Comparison of ENCODE assay signal across 24 mouse cellular contexts in genomic region chr12:99637986-99638385, GRCm38 (mm10).
"Had no signal": no experiment of that assay in that cellular context is flagged by ENCODE, and none has a peak within 500 bp of the region (broad histone marks: within the 10 kb centered on the region; RNA-seq: fewer than 3 reads in every experiment).

No protein-coding gene starts in this region.

- DNase-seq: kidney, adult 2 months; kidney, postnatal 25 days; layer of hippocampus, adult 9-11 months; left cerebral cortex, postnatal 4 days; liver, embryonic 13.5 days; lung, adult 2 months; lung, postnatal 14 days; lung, postnatal 4 days; retina, postnatal 1 day; right cerebral cortex, postnatal 25 days; spleen, adult 18-20 months; thymus, adult 2 months; thymus, postnatal 14 days; thymus, postnatal 4 days had no signal

- H3K9me3 ChIP-seq: limb, embryonic 15.5 days; liver, embryonic 13.5 days; stomach, embryonic 15.5 days had no signal

- ATAC-seq: midbrain, embryonic 16.5 days had no signal

- H3K9ac ChIP-seq: limb, embryonic 12.5 days; limb, embryonic 15.5 days; liver, embryonic 13.5 days; midbrain, embryonic 12.5 days; neural tube, embryonic 13.5 days; stomach, embryonic 15.5 days had no signal

- H3K4me1 ChIP-seq: liver, embryonic 13.5 days had no signal

- H3K27ac ChIP-seq: kidney, postnatal 0 days; layer of hippocampus, adult 2 months; left cerebral cortex, adult 2 months; limb, embryonic 12.5 days; limb, embryonic 15.5 days; liver, embryonic 13.5 days; midbrain, embryonic 12.5 days; neural tube, embryonic 13.5 days; stomach, embryonic 15.5 days had no signal

- H3K27me3 ChIP-seq: limb, embryonic 12.5 days; limb, embryonic 15.5 days; liver, embryonic 13.5 days; neural tube, embryonic 13.5 days; stomach, embryonic 15.5 days had no signal

- H3K36me3 ChIP-seq: limb, embryonic 12.5 days; limb, embryonic 15.5 days; liver, embryonic 13.5 days; midbrain, embryonic 12.5 days; neural tube, embryonic 13.5 days; stomach, embryonic 15.5 days had no signal

- H3K4me2 ChIP-seq: limb, embryonic 12.5 days; limb, embryonic 15.5 days; liver, embryonic 13.5 days; midbrain, embryonic 12.5 days; neural tube, embryonic 13.5 days; stomach, embryonic 15.5 days had no signal

- H3K4me3 ChIP-seq: layer of hippocampus, adult 2 months; left cerebral cortex, adult 2 months; limb, embryonic 12.5 days; limb, embryonic 15.5 days; liver, embryonic 13.5 days; midbrain, embryonic 12.5 days; myocyte; neural tube, embryonic 13.5 days; stomach, embryonic 15.5 days had no signal
